ENCODE assay signal across 8 mouse cellular contexts in the genomic region with DNA sequence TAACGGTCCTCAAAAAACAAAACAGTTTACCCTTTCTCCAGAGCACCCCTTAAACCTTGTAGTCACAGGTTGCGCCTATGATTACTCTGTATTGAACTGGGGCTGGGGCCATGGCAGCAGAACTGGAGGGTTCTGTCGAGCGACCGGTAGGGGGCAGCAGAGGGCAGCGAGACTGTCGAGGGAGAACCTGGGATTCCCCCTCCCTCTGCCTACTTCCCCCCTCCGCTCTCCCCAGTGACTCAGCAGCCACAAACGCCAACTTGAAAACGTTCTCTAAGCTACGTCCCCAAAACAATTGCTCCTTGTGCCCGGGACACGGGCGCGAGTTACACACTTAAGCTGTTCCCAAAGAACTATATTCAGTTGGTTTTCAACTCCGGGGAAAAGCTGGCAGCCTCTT. TPM values are rescaled to one million over a fixed set of nuclear protein-coding genes. Genes with fewer than 3 reads are reported as not detected.
DNase-seq lines count a peak whose midpoint lies in the region; ATAC-seq lines count a peak whose summit lies in the region.

No protein-coding gene starts in this region.

- no peaks in the 10 kb centered on the region for H3K36me3 ChIP-seq in intestine, embryonic 15.5 days
- no peaks in the 10 kb centered on the region for H3K36me3 ChIP-seq in midbrain, embryonic 10.5 days

- peaks cover 19% of the 10 kb centered on the region for H3K4me1 ChIP-seq in intestine, embryonic 15.5 days (replicated peaks)
- H3K4me1 ChIP-seq in midbrain, embryonic 10.5 days: peaks cover 64% of the 10 kb centered on the region

- no peaks in the 10 kb centered on the region for H3K9me3 ChIP-seq in intestine, embryonic 15.5 days
- H3K9me3 ChIP-seq in midbrain, embryonic 10.5 days (replicated peaks): no peaks in the 10 kb centered on the region

- 1% methylated on average over 16 of the region's 16 CpGs for WGBS in intestine, embryonic 15.5 days
- 1% methylated on average over 16 of the region's 16 CpGs for WGBS in midbrain, embryonic 10.5 days

- no peak overlapping the region for H3K4me3 ChIP-seq in intestine, embryonic 15.5 days (replicated peaks)
- peak overlapping the region; percentile 29 for H3K4me3 ChIP-seq in midbrain, embryonic 10.5 days

- no peaks in the 10 kb centered on the region for H3K27me3 ChIP-seq in intestine, embryonic 15.5 days (replicated peaks)
- H3K27me3 ChIP-seq in midbrain, embryonic 10.5 days (ENCODE audit: low read depth, poor library complexity, severe bottlenecking): peaks cover 37% of the 10 kb centered on the region

- H3K9ac ChIP-seq in intestine, embryonic 15.5 days: no peak overlapping the region

- peak; percentile 74 for ATAC-seq in intestine, embryonic 15.5 days

- DNase-seq in adrenal gland, adult 18-20 months (ENCODE audit: low spot score in 2 of 2): peak; percentile 92 to 96
- DNase-seq in embryo, embryonic 11 days: peak; percentile 93
- DNase-seq in gastrocnemius, postnatal 36 days: peak; percentile 80 to 86
- DNase-seq in left cerebral cortex, postnatal 25 days (ENCODE audit: low spot score in 2 of 2): peak; percentile 77 to 87
- DNase-seq in midbrain, embryonic 10.5 days (ENCODE audit: low spot score): peak; percentile 92
- DNase-seq in right cerebral cortex, postnatal 36 days (ENCODE audit: low spot score in 2 of 2): peak; percentile 70 to 75
- peak; percentile 82 to 95 for DNase-seq in urinary bladder, postnatal 4 days (ENCODE audit: low spot score in 2 of 2)

- H3K4me2 ChIP-seq in intestine, embryonic 15.5 days (replicated peaks): peak overlapping the region; percentile 49

- no peak overlapping the region for H3K27ac ChIP-seq in intestine, embryonic 15.5 days
- H3K27ac ChIP-seq in midbrain, embryonic 10.5 days (replicated peaks): peak overlapping the region; percentile 78

- intact Hi-C loops in gastrocnemius, postnatal 36 days (cut with DNase I): loop anchor here (2.0 kb wide), 1 partner anchor 78 kb away; no protein-coding TSS in a partner anchor
- intact Hi-C loops in left cerebral cortex, postnatal 25 days (cut with DNase I): loop anchor here (1.0 kb wide), 2 partner anchors 48 to 78 kb away; no protein-coding TSS in a partner anchor

RNA-seq across cellular contexts. Expression of a gene that starts 4.5 kb away (rescaled TPM):
- total RNA-seq in adrenal gland, adult 18-20 months (2021): not detected
- not detected for total RNA-seq in gastrocnemius, postnatal 36 days (2021)
- polyA plus RNA-seq in intestine, embryonic 15.5 days (2015; fragmentation: Nextera tagmentation; extraction: Ambion mirVana): 1.2 and 1.6 TPM in 2 replicates
- under 1 TPM; 0.80 to 0.99 TPM for total RNA-seq in left cerebral cortex, postnatal 25 days (2021)
- polyA plus RNA-seq in midbrain, embryonic 10.5 days (2016; fragmentation: Nextera tagmentation; extraction: Ambion mirVana): 0.86 and 1.2 TPM in 2 replicates

RNA-seq across cellular contexts. Expression of a gene that starts 57.0 kb away (rescaled TPM):
- total RNA-seq in adrenal gland, adult 18-20 months (2021): 1 to 10 TPM; 4.8 to 9.3 TPM
- total RNA-seq in gastrocnemius, postnatal 36 days (2021): under 1 TPM; 0.13 to 0.15 TPM
- 2.0 and 2.5 TPM in 2 replicates for polyA plus RNA-seq in intestine, embryonic 15.5 days (2015; fragmentation: Nextera tagmentation; extraction: Ambion mirVana)
- 1 to 10 TPM; 1.1 to 5.5 TPM for total RNA-seq in left cerebral cortex, postnatal 25 days (2021)
- 9.5 and 10.8 TPM in 2 replicates for polyA plus RNA-seq in midbrain, embryonic 10.5 days (2016; fragmentation: Nextera tagmentation; extraction: Ambion mirVana)
